ENCODE assay signal across 8 mouse cellular contexts in the genomic region with DNA sequence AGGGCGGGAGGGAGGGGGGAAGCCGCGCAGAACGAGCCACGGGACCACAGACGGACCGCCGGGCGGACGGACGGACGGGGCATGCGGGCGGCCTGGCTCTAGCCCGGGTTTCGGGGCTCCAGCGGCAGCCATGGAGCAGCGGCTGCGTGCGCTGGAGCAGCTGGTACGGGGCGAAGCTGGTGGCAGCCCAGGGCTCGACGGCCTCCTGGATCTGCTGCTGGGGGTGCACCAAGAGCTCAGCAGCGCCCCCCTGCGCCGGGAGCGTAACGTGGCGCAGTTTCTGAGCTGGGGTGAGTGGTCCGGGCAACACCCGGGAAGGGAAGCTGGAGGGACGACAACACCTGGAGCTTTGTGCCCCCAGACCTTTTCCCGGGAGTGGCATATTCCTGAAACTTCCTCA. TPM values are rescaled to one million over a fixed set of nuclear protein-coding genes. Genes with fewer than 3 reads are reported as not detected.
A peak's percentile ranks its signal among the peaks of the same experiment; 100 is the strongest.
DNase-seq lines count a peak whose midpoint lies in the region; ATAC-seq and TF ChIP-seq lines count a peak whose summit lies in the region.

No protein-coding gene starts in this region.

- dilution Hi-C loops in CH12.LX (cut with MboI; ENCODE audit: extremely low pct_ligation_motif_present, extremely low pct_unique_long_range_greater_than_20kb, low sequenced_read_pairs), result no loop called here

- no peak for TF ChIP-seq EP300 in CH12.LX (IDR thresholded peaks at IDR 0.05; ENCODE audit: low read length)
- TF ChIP-seq EP300 in heart, adult 2 months (IDR thresholded peaks at IDR 0.05; ENCODE audit: insufficient read depth, low read depth, low read length), result no peak
- no peak for TF ChIP-seq EP300 in lung, postnatal 0 days (IDR thresholded peaks at IDR 0.05)

- intact Hi-C loops in heart, adult 2 months (cut with DNase I), result no loop called here

- TF ChIP-seq CTCF in CH12.LX (conservative IDR thresholded peaks at IDR 0.05 in 1 of 2, IDR thresholded peaks at IDR 0.05 in 1 of 2; ENCODE audit: low read depth in 2 of 2, low read length in 2 of 2), result peak; percentile 5 to 70; a peak in 2 of 4 replicates
- peak; percentile 96 for TF ChIP-seq CTCF in heart, adult 2 months (IDR thresholded peaks at IDR 0.05)
- peak; percentile 71 for TF ChIP-seq CTCF in kidney, adult 2 months (conservative IDR thresholded peaks at IDR 0.05; ENCODE audit: insufficient read depth, insufficient read length, low read depth, low read length)
- TF ChIP-seq CTCF in lung, postnatal 0 days (IDR thresholded peaks at IDR 0.05), result peak; percentile 90

- H3K9me3 ChIP-seq in CH12.LX (replicated peaks; ENCODE audit: low read length), result no peaks in the 10 kb centered on the region
- H3K9me3 ChIP-seq in lung, postnatal 0 days (ENCODE audit: low read length), result no peaks in the 10 kb centered on the region

- peak overlapping the region; percentile 54; the same call in 1 of the 2 replicates for H3K9ac ChIP-seq in CH12.LX (ENCODE audit: insufficient read depth, low read depth)
- H3K9ac ChIP-seq in heart, adult 2 months (ENCODE audit: low read depth, low read length), result peak overlapping the region; percentile 81
- H3K9ac ChIP-seq in lung, postnatal 0 days (replicated peaks; ENCODE audit: low read depth), result peak overlapping the region; percentile 60

- DNase-seq in CH12.LX (ENCODE audit: extremely low read depth), result no peak
- DNase-seq in adrenal gland, adult 8-10 months, result peak; percentile 66
- DNase-seq in embryo, embryonic 9.5 days (ENCODE audit: extremely low spot score), result peak; percentile 76
- DNase-seq in heart, adult 2 months, result peak; percentile 82 to 85
- DNase-seq in kidney, adult 2 months, result peak; percentile 85
- DNase-seq in lung, postnatal 0 days (ENCODE audit: low spot score), result peak; percentile 94
- peak; percentile 53 for DNase-seq in ovary, adult 18-20 months (ENCODE audit: low spot score)
- peak; percentile 95 for DNase-seq in thymus, postnatal 4 days

- H3K27me3 ChIP-seq in CH12.LX (replicated peaks), result no peaks in the 10 kb centered on the region
- no peaks in the 10 kb centered on the region for H3K27me3 ChIP-seq in heart, adult 2 months (ENCODE audit: control insufficient read depth, insufficient read depth, low read length)
- H3K27me3 ChIP-seq in kidney, adult 2 months (replicated peaks; ENCODE audit: control insufficient read depth, insufficient read depth, low read length), result no peaks in the 10 kb centered on the region
- H3K27me3 ChIP-seq in lung, postnatal 0 days (replicated peaks; ENCODE audit: insufficient read depth, low read length), result no peaks in the 10 kb centered on the region

- peaks cover 8 to 10% of the 10 kb centered on the region in 2 experiments for H3K36me3 ChIP-seq in CH12.LX (replicated peaks in 1 of 2; ENCODE audit: control insufficient read depth in 1 of 2, insufficient read depth in 1 of 2, low read length in 1 of 2)
- peaks cover 6% of the 10 kb centered on the region for H3K36me3 ChIP-seq in heart, adult 2 months (ENCODE audit: control insufficient read depth, insufficient read depth, low read length)
- H3K36me3 ChIP-seq in kidney, adult 2 months (ENCODE audit: control insufficient read depth, insufficient read depth, low read length), result no peaks in the 10 kb centered on the region
- H3K36me3 ChIP-seq in lung, postnatal 0 days (ENCODE audit: insufficient read depth, low read length), result 0 out of 2 replicates have a peak, but pooled peaks cover 4% of the 10 kb centered on the region

- no peaks in the 10 kb centered on the region for H3K79me2 ChIP-seq in CH12.LX (replicated peaks; ENCODE audit: control insufficient read depth, extremely low read depth, insufficient read depth, poor library complexity, severe bottlenecking)
- H3K79me2 ChIP-seq in heart, adult 2 months (replicated peaks; ENCODE audit: control insufficient read depth, insufficient read depth, low read length), result no peaks in the 10 kb centered on the region

- peak; percentile 27 for TF ChIP-seq RAD21 in CH12.LX (IDR thresholded peaks at IDR 0.05; ENCODE audit: low read depth, low read length)

- peak overlapping the region; percentile 25 to 71 (median 30) for H3K4me3 ChIP-seq in CH12.LX (replicated peaks in 1 of 3; ENCODE audit: low read depth in 2 of 3, low read length in 2 of 3, poor library complexity in 1 of 3)
- H3K4me3 ChIP-seq in heart, adult 2 months, result peak overlapping the region; percentile 77
- H3K4me3 ChIP-seq in kidney, adult 2 months (ENCODE audit: insufficient read depth, low read depth, low read length), result peak overlapping the region; percentile 96
- peak overlapping the region; percentile 62 for H3K4me3 ChIP-seq in lung, postnatal 0 days (ENCODE audit: low read depth, low read length)

- H3K4me1 ChIP-seq in CH12.LX (ENCODE audit: control insufficient read depth in 1 of 2, insufficient read depth in 2 of 2), result peaks cover 21 to 50% of the 10 kb centered on the region in 2 experiments
- H3K4me1 ChIP-seq in heart, adult 2 months (ENCODE audit: control insufficient read depth, insufficient read depth, low read length), result peaks cover 17% of the 10 kb centered on the region
- peaks cover 18% of the 10 kb centered on the region for H3K4me1 ChIP-seq in kidney, adult 2 months (ENCODE audit: control insufficient read depth, insufficient read depth, low read length)
- peaks cover 13% of the 10 kb centered on the region for H3K4me1 ChIP-seq in lung, postnatal 0 days (ENCODE audit: insufficient read depth, low read depth, low read length)

- under 1% methylated on average over 34 of the region's 34 CpGs for WGBS in heart, adult 2 months
- 2% methylated on average over 33 of the region's 34 CpGs for WGBS in kidney, adult 2 months
- 1% methylated on average over 31 of the region's 34 CpGs for WGBS in lung, postnatal 0 days

- in situ Hi-C loops in CH12.LX (cut with MboI; ENCODE audit: low pct_ligation_motif_present, low pct_unique_long_range_greater_than_20kb, low sequenced_read_pairs), result loop anchor here (5.0 to 25.0 kb wide), 2 partner anchors 44 to 144 kb away; no protein-coding TSS in a partner anchor

- no peak overlapping the region for H3K27ac ChIP-seq in CH12.LX (ENCODE audit: insufficient read depth, low read depth)
- H3K27ac ChIP-seq in heart, adult 2 months, result peak overlapping the region; percentile 92
- H3K27ac ChIP-seq in kidney, adult 2 months (ENCODE audit: insufficient read depth, low read depth, low read length), result peak overlapping the region; percentile 98
- H3K27ac ChIP-seq in lung, postnatal 0 days (ENCODE audit: low read length), result peak overlapping the region; percentile 90

- TF ChIP-seq POLR2A in CH12.LX (IDR thresholded peaks at IDR 0.05; ENCODE audit: low read depth, low read length), result no peak
- no peak for TF ChIP-seq POLR2A in heart, adult 2 months (IDR thresholded peaks at IDR 0.05; ENCODE audit: insufficient read depth, low read depth, low read length)
- no peak for TF ChIP-seq POLR2A in kidney, adult 2 months (IDR thresholded peaks at IDR 0.05; ENCODE audit: low read depth, low read length)

- peak overlapping the region; percentile 39 for H3K4me2 ChIP-seq in CH12.LX (ENCODE audit: insufficient read depth, low read depth, poor library complexity, severe bottlenecking)
- peak overlapping the region; percentile 80 for H3K4me2 ChIP-seq in lung, postnatal 0 days (replicated peaks; ENCODE audit: low read depth, low read length)

- ATAC-seq in lung, postnatal 0 days, result peak; percentile 68

RNA-seq across cellular contexts. Expression of a gene that starts 0.3 kb away (rescaled TPM):
- total RNA-seq in CH12.LX (2012; rRNA removed) (4.1 and 4.2 TPM in 2 replicates), CH12.LX (2014; rRNA removed) (0.65 and 0.79 TPM in 2 replicates)
- 2.3 and 2.6 TPM in 2 replicates for polyA plus RNA-seq in CH12.LX (2012; ENCODE audit: insufficient read length, low read depth)
- 10 to 100 TPM; 24.4 to 45.7 (median 38.4) TPM for total RNA-seq in adrenal gland, adult 8-10 months (2022)
- 10 to 100 TPM; 11.7 to 13.9 TPM for total RNA-seq in heart, adult 2 months (2021)
- polyA plus RNA-seq in heart, adult 2 months (2012; rRNA removed), result 7.0 and 7.7 TPM in 2 replicates
- polyA plus RNA-seq in kidney, adult 2 months (2012; rRNA removed), result 26.6 and 31.1 TPM in 2 replicates
- polyA plus RNA-seq in lung, postnatal 0 days (2015; fragmentation: Nextera tagmentation; extraction: Ambion mirVana), result 2.8 and 3.2 TPM in 2 replicates

RNA-seq across cellular contexts. Expression of a gene that starts 28.2 kb away (rescaled TPM):
- total RNA-seq in CH12.LX (2012; rRNA removed), result 42.9 and 43.0 TPM in 2 replicates
- total RNA-seq in CH12.LX (2014; rRNA removed), result 23.5 and 24.9 TPM in 2 replicates
- polyA plus RNA-seq in CH12.LX (2012; ENCODE audit: insufficient read length, low read depth), result 50.7 and 67.8 TPM in 2 replicates
- total RNA-seq in adrenal gland, adult 8-10 months (2022), result 10 to 100 TPM; 53.4 to 67.8 (median 64.5) TPM
- 10 to 100 TPM; 13.9 to 14.0 TPM for total RNA-seq in heart, adult 2 months (2021)
- polyA plus RNA-seq in heart, adult 2 months (2012; rRNA removed), result 19.4 and 19.6 TPM in 2 replicates
- polyA plus RNA-seq in kidney, adult 2 months (2012; rRNA removed), result 49.5 and 63.2 TPM in 2 replicates
- 42.1 and 42.7 TPM in 2 replicates for polyA plus RNA-seq in lung, postnatal 0 days (2015; fragmentation: Nextera tagmentation; extraction: Ambion mirVana)

RNA-seq across cellular contexts. Expression of a gene that starts 30.1 kb away (rescaled TPM):
- total RNA-seq in CH12.LX (2012; rRNA removed) (231 and 400 TPM in 2 replicates), CH12.LX (2014; rRNA removed) (97.4 and 131 TPM in 2 replicates)
- 245 and 301 TPM in 2 replicates for polyA plus RNA-seq in CH12.LX (2012; ENCODE audit: insufficient read length, low read depth)
- total RNA-seq in adrenal gland, adult 8-10 months (2022), result 100 to 1,000 TPM in 3 of 4 experiments, 10 to 100 TPM in 1; 90.8 to 130 (median 118) TPM
- total RNA-seq in heart, adult 2 months (2021), result 100 to 1,000 TPM in 1 of 2 experiments, 10 to 100 TPM in 1; 98.0 to 120 TPM
- 111 and 142 TPM in 2 replicates for polyA plus RNA-seq in heart, adult 2 months (2012; rRNA removed)
- polyA plus RNA-seq in kidney, adult 2 months (2012; rRNA removed), result 224 and 317 TPM in 2 replicates
- polyA plus RNA-seq in lung, postnatal 0 days (2015; fragmentation: Nextera tagmentation; extraction: Ambion mirVana), result 115 and 119 TPM in 2 replicates

RNA-seq across cellular contexts. Expression of a gene that starts 34.3 kb away (rescaled TPM):
- 77.6 and 95.2 TPM in 2 replicates for total RNA-seq in CH12.LX (2012; rRNA removed)
- total RNA-seq in CH12.LX (2014; rRNA removed), result 55.5 and 56.7 TPM in 2 replicates
- 119 and 127 TPM in 2 replicates for polyA plus RNA-seq in CH12.LX (2012; ENCODE audit: insufficient read length, low read depth)
- total RNA-seq in adrenal gland, adult 8-10 months (2022), result 10 to 100 TPM; 40.6 to 81.6 (median 61.5) TPM
- total RNA-seq in heart, adult 2 months (2021), result 10 to 100 TPM; 36.1 to 38.4 TPM
- 88.9 and 107 TPM in 2 replicates for polyA plus RNA-seq in heart, adult 2 months (2012; rRNA removed)
- 92.3 and 145 TPM in 2 replicates for polyA plus RNA-seq in kidney, adult 2 months (2012; rRNA removed)
- 22.5 and 25.0 TPM in 2 replicates for polyA plus RNA-seq in lung, postnatal 0 days (2015; fragmentation: Nextera tagmentation; extraction: Ambion mirVana)

RNA-seq across cellular contexts. Expression of a gene that starts 56.9 kb away (rescaled TPM):
- total RNA-seq in CH12.LX (2012; rRNA removed) (70.4 and 83.2 TPM in 2 replicates), CH12.LX (2014; rRNA removed) (54.5 and 64.7 TPM in 2 replicates)
- polyA plus RNA-seq in CH12.LX (2012; ENCODE audit: insufficient read length, low read depth), result 229 and 251 TPM in 2 replicates
- 100 to 1,000 TPM; 193 to 274 (median 215) TPM for total RNA-seq in adrenal gland, adult 8-10 months (2022)
- 100 to 1,000 TPM in 1 of 2 experiments, 10 to 100 TPM in 1; 93.0 to 103 TPM for total RNA-seq in heart, adult 2 months (2021)
- 51.7 and 58.5 TPM in 2 replicates for polyA plus RNA-seq in heart, adult 2 months (2012; rRNA removed)
- polyA plus RNA-seq in kidney, adult 2 months (2012; rRNA removed), result 71.3 and 76.3 TPM in 2 replicates
- 48.1 and 49.5 TPM in 2 replicates for polyA plus RNA-seq in lung, postnatal 0 days (2015; fragmentation: Nextera tagmentation; extraction: Ambion mirVana)

Comparison
In these comparisons a context has a peak if more than half of its experiments do, and no peak if none do; other contexts are left out.
1. H3K4me3 ChIP-seq: peak in every context shown above with its lines; median percentile 96 in kidney, adult 2 months; 77 in heart, adult 2 months; 62 in lung, postnatal 0 days; 30 in CH12.LX.
2. CTCF ChIP-seq: peak in every context shown above with its lines; median percentile 96 in heart, adult 2 months; 90 in lung, postnatal 0 days; 71 in kidney, adult 2 months; 38 in CH12.LX.